Mouse (Mus musculus) CH12.LX (cell line): ENCODE measurements around the gene Calr. TPM values are rescaled to one million over a fixed set of nuclear protein-coding genes. Genes with fewer than 3 reads are reported as not detected.

Source experiments
- DNase-seq: peaks from one replicate; pipeline ENCODE4 v3.0.0-alpha.2; 2013; ENCODE audit errors: extremely low read depth
- H3K27ac ChIP-seq: 2 replicates; pipeline ENCODE4 v1.5.1; 2012; ENCODE audit warnings: low read depth, mild to moderate bottlenecking, control low read depth, moderate library complexity; ENCODE audit not compliant: insufficient read depth
- H3K27me3 ChIP-seq: replicated peaks from 2 replicates; pipeline ENCODE3; 2012; ENCODE audit warnings: inconsistent platforms
- H3K36me3 ChIP-seq, 2 experiments: replicated peaks in 1 of 2; 2 replicates each; pipeline versions ENCODE3 to v1.6.1; 2012; ENCODE audit warnings: inconsistent platforms in 1 of 2, low read length in 1 of 2, mild to moderate bottlenecking in 1 of 2, mixed read lengths in 1 of 2, moderate library complexity in 1 of 2; ENCODE audit not compliant: control insufficient read depth in 1 of 2, insufficient read depth in 1 of 2
- H3K4me1 ChIP-seq, 2 experiments: 2 replicates each; pipeline ENCODE4 v1.6.1; 2012; ENCODE audit warnings: inconsistent platforms in 1 of 2, moderate library complexity in 1 of 2; ENCODE audit not compliant: insufficient read depth in 2 of 2, control insufficient read depth in 1 of 2
- H3K4me2 ChIP-seq: 2 replicates; pipeline ENCODE4 v1.6.1; 2012; ENCODE audit warnings: low read depth, mild to moderate bottlenecking, control low read depth; ENCODE audit not compliant: poor library complexity, insufficient read depth, severe bottlenecking
- H3K4me3 ChIP-seq, 3 experiments: fragments of 150-350 bp in 1 of 3; sonication (generic) in 1 of 3; replicated peaks in 1 of 3; 2 replicates each; pipeline versions ENCODE3 to v1.5.1; 2011 to 2012; ENCODE audit warnings: low read depth in 2 of 3, low read length in 2 of 3, mild to moderate bottlenecking in 2 of 3, moderate library complexity in 2 of 3, control low read depth in 1 of 3, improper control_type of control experiment in 1 of 3, inconsistent platforms in 1 of 3, mixed read lengths in 1 of 3; ENCODE audit not compliant: poor library complexity in 1 of 3
- H3K79me2 ChIP-seq: replicated peaks from 2 replicates; pipeline ENCODE4 v1.6.1; 2012; ENCODE audit warnings: mild to moderate bottlenecking, moderate library complexity; ENCODE audit not compliant: control insufficient read depth, poor library complexity, insufficient read depth, severe bottlenecking; ENCODE audit errors: extremely low read depth
- H3K9ac ChIP-seq: 2 replicates; pipeline ENCODE4 v1.6.1; 2012; ENCODE audit warnings: low read depth, mild to moderate bottlenecking, control low read depth, moderate library complexity; ENCODE audit not compliant: insufficient read depth
- H3K9me3 ChIP-seq: replicated peaks from 2 replicates; pipeline ENCODE3; 2012; ENCODE audit warnings: low read length, inconsistent platforms, mixed read lengths
- BHLHE40 ChIP-seq: IDR thresholded peaks from 2 replicates; pipeline ENCODE4 v1.6.1; 2011; ENCODE audit warnings: mild to moderate bottlenecking, low read depth, low read length, improper control_type of control experiment
- CHD1 ChIP-seq: IDR thresholded peaks from 2 replicates; pipeline ENCODE4 v1.6.1; 2012; ENCODE audit warnings: low read depth, low read length, improper control_type of control experiment, inconsistent platforms
- CTCF ChIP-seq, 2 experiments: IDR thresholded peaks in 1 of 2; conservative IDR thresholded peaks in 1 of 2; 2 replicates each; pipeline ENCODE4 v1.5.1; 2011 to 2012; ENCODE audit warnings: low read depth in 2 of 2, low read length in 2 of 2, improper control_type of control experiment in 1 of 2, inconsistent platforms in 1 of 2, mild to moderate bottlenecking in 1 of 2, moderate library complexity in 1 of 2
- ELF1 ChIP-seq: IDR thresholded peaks from 2 replicates; pipeline ENCODE4 v1.6.1; 2014; ENCODE audit warnings: low read depth, mild to moderate bottlenecking, inconsistent platforms, low read length, improper control_type of control experiment
- GABPA ChIP-seq: IDR thresholded peaks from 2 replicates; pipeline ENCODE4 v1.6.1; 2012; ENCODE audit warnings: low read depth, low read length, improper control_type of control experiment, inconsistent platforms; ENCODE audit not compliant: insufficient replicate concordance
- HCFC1 ChIP-seq: IDR thresholded peaks from 2 replicates; pipeline ENCODE4 v1.6.1; 2012; ENCODE audit warnings: low read depth, mild to moderate bottlenecking, inconsistent platforms, low read length, improper control_type of control experiment
- JUN ChIP-seq: IDR thresholded peaks from 2 replicates; pipeline ENCODE4 v1.6.1; 2011; ENCODE audit warnings: low read depth, mild to moderate bottlenecking, low read length, improper control_type of control experiment, moderate library complexity; ENCODE audit not compliant: insufficient read depth
- JUND ChIP-seq: conservative IDR thresholded peaks from 2 replicates; pipeline ENCODE4 v1.6.1; 2011; ENCODE audit warnings: low read depth, low read length, improper control_type of control experiment
- KAT2A ChIP-seq: IDR thresholded peaks from 2 replicates; pipeline ENCODE4 v1.6.1; 2012; ENCODE audit warnings: low read length, improper control_type of control experiment, inconsistent platforms; ENCODE audit not compliant: insufficient replicate concordance
- MAX ChIP-seq: IDR thresholded peaks from 2 replicates; pipeline ENCODE4 v1.6.1; 2011; ENCODE audit warnings: low read length, improper control_type of control experiment
- MAZ ChIP-seq: IDR thresholded peaks from 2 replicates; pipeline ENCODE4 v1.6.1; 2012; ENCODE audit warnings: low read depth, mild to moderate bottlenecking, inconsistent platforms, low read length, improper control_type of control experiment, moderate library complexity
- MXI1 ChIP-seq: IDR thresholded peaks from 2 replicates; pipeline ENCODE4 v1.6.1; 2011; ENCODE audit warnings: mild to moderate bottlenecking, low read depth, low read length, improper control_type of control experiment
- NELFE ChIP-seq: IDR thresholded peaks from 2 replicates; pipeline ENCODE4 v1.6.1; 2011; ENCODE audit warnings: low read depth, low read length, improper control_type of control experiment
- NRF1 ChIP-seq: IDR thresholded peaks from 2 replicates; pipeline ENCODE4 v1.6.1; 2014; ENCODE audit warnings: low read depth, mild to moderate bottlenecking, inconsistent platforms, low read length, improper control_type of control experiment, moderate library complexity
- RAD21 ChIP-seq: IDR thresholded peaks from 2 replicates; pipeline ENCODE4 v1.6.1; 2011; ENCODE audit warnings: low read depth, mild to moderate bottlenecking, low read length, improper control_type of control experiment, moderate library complexity
- RCOR1 ChIP-seq: conservative IDR thresholded peaks from 2 replicates; pipeline ENCODE4 v1.6.1; 2012; ENCODE audit warnings: low read depth, mild to moderate bottlenecking, inconsistent platforms, low read length, improper control_type of control experiment
- SIN3A ChIP-seq: IDR thresholded peaks from 2 replicates; pipeline ENCODE4 v1.6.1; 2012; ENCODE audit warnings: low read length, improper control_type of control experiment, inconsistent platforms
- SMC3 ChIP-seq: IDR thresholded peaks from 2 replicates; pipeline ENCODE4 v1.6.1; 2011; ENCODE audit warnings: low read depth, low read length, improper control_type of control experiment
- TBP ChIP-seq: conservative IDR thresholded peaks from 2 replicates; pipeline ENCODE4 v1.6.1; 2011; ENCODE audit warnings: low read depth, low read length, improper control_type of control experiment
- TCF12 ChIP-seq: IDR thresholded peaks from 2 replicates; pipeline ENCODE4 v1.6.1; 2014; ENCODE audit warnings: low read depth, mild to moderate bottlenecking, inconsistent platforms, low read length, improper control_type of control experiment
- UBTF ChIP-seq: IDR thresholded peaks from 2 replicates; pipeline ENCODE4 v1.6.1; 2012; ENCODE audit warnings: low read depth, mild to moderate bottlenecking, inconsistent platforms, low read length, improper control_type of control experiment, moderate library complexity
- dilution Hi-C: fragments of 300-500 bp; cut with MboI; formaldehyde crosslinking; loops from 2 replicates; pipeline ENCODE4 v1.14.3; 2020; ENCODE audit warnings: low sequenced_read_pairs; ENCODE audit not compliant: extremely low pct_unique_long_range_greater_than_20kb, extremely low pct_ligation_motif_present
- in situ Hi-C: fragments of 300-500 bp; cut with MboI; formaldehyde crosslinking; loops from 3 replicates; pipeline ENCODE4 v1.14.3; 2019; ENCODE audit warnings: low sequenced_read_pairs, low pct_ligation_motif_present, low pct_unique_long_range_greater_than_20kb, mixed read lengths
- polyA plus RNA-seq: library from polyadenylated mRNA; unstranded; fragments of >175 nt; gene quantifications from 2 replicates; pipeline ENCODE4 v1.2.1, GENCODE M21; 2012; ENCODE audit warnings: low read depth; ENCODE audit not compliant: insufficient read length
- total RNA-seq, 2 experiments: library from RNA; depleted of rRNA; stranded (reverse); fragments of 300-350 nt in 1 of 2; fragments of >200 nt in 1 of 2; gene quantifications; 2 replicates each; pipeline ENCODE4 v1.2.3; 2012 to 2014

The Calr gene
- total and polyA plus RNA-seq, 3 experiments = 395 to 1,181 (median 627) TPM

- Histone ChIP-seq H3K4me1 (peaks cover 13 to 44% of the 10 kb centered on the region in 2 experiments), H3K79me2 (peaks cover 31% of the 10 kb centered on the region), H3K36me3 (peaks cover 41 to 49% of the 10 kb centered on the region in 2 experiments), H3K27me3 (no peaks in the 10 kb centered on the region), H3K27ac (peak overlapping the region; percentile 48), H3K4me2 (peak overlapping the region; percentile 64), H3K9ac (peak overlapping the region; percentile 85), H3K9me3 (no peaks in the 10 kb centered on the region), H3K4me3 (peak overlapping the region; percentile 80 to 98 (median 89))
- in situ Hi-C loops = loop anchor here (5.0 kb wide), 1 partner anchor 42 kb away; no protein-coding TSS in a partner anchor
- DNase-seq = no peak
- TF ChIP-seq KAT2A (no peak), JUN (no peak), MXI1 (peak; percentile 74), TBP (0 out of 2 replicates have a peak, but pooled peaks have one; percentile 31), UBTF (0 out of 2 replicates have a peak, but pooled peaks have one; percentile 47), GABPA (no peak), SMC3 (peak; percentile 56), ELF1 (no peak), HCFC1 (no peak), NRF1 (peak; percentile 0; the same call in 1 of the 2 replicates), CHD1 (no peak), TCF12 (peak; percentile 28; the same call in 1 of the 2 replicates), NELFE (no peak), SIN3A (peak; percentile 61), MAZ (peak; percentile 78; the same call in 1 of the 2 replicates), RCOR1 (no peak), RAD21 (peak; percentile 13), CTCF (conservative IDR thresholded peaks at IDR 0.05 in 1 of 2, IDR thresholded peaks at IDR 0.05 in 1 of 2; ENCODE audit: low read depth in 2 of 2, low read length in 2 of 2) (peak in 1 of 2 experiments; percentile 67; a peak in 2 of 4 replicates), BHLHE40 (0 out of 2 replicates have a peak, but pooled peaks have one; percentile 9), JUND (no peak), MAX (0 out of 2 replicates have a peak, but pooled peaks have one; percentile 13)
- dilution Hi-C loops = no loop called here
These were observed 1.2 kb downstream of the Calr start for GRCm38 (mm10) chr8:84845355-84846093.
